Mouse (Mus musculus) forebrain, embryonic 10.5 days (tissue): ENCODE results near the gene Lmf2. TPM values are rescaled to one million over a fixed set of nuclear protein-coding genes. Genes with fewer than 3 reads are reported as not detected.

ENCODE experiments used
- DNase-seq: peaks from one replicate; pipeline ENCODE4 v3.0.0-alpha.2; 2017; ENCODE audit warnings: low spot score; ENCODE audit errors: extremely low spot score
- H3K27ac ChIP-seq: fragments of 300-500 bp; sonication (generic); 2 replicates; pipeline ENCODE4 v1.5.1; 2016; ENCODE audit warnings: mild to moderate bottlenecking
- H3K27me3 ChIP-seq: fragments of 300-500 bp; sonication (generic); 2 replicates; pipeline ENCODE4 v1.6.1; 2016; ENCODE audit warnings: mild to moderate bottlenecking; ENCODE audit not compliant: poor library complexity, severe bottlenecking
- H3K36me3 ChIP-seq: fragments of 300-500 bp; sonication (generic); replicated peaks from 2 replicates; pipeline ENCODE4 v1.6.1; 2016; ENCODE audit warnings: mild to moderate bottlenecking, moderate library complexity
- H3K4me1 ChIP-seq: fragments of 300-500 bp; sonication (generic); 2 replicates; pipeline ENCODE4 v1.6.1; 2016
- H3K4me3 ChIP-seq: fragments of 300-500 bp; sonication (generic); 2 replicates; pipeline ENCODE4 v1.5.1; 2016; ENCODE audit warnings: mild to moderate bottlenecking, moderate library complexity
- H3K9me3 ChIP-seq: fragments of 300-500 bp; sonication (generic); 2 replicates; pipeline ENCODE4 v1.6.1; 2016; ENCODE audit warnings: mild to moderate bottlenecking, moderate library complexity
- WGBS: fragments of 180-500 bp; shearing (Covaris S2); methylation state at CpG from one replicate; pipeline ENCODE4 v1.1.7; 2016; 5-methylcytosine and 5-hydroxymethylcytosine counted together
- polyA plus RNA-seq: library from polyadenylated mRNA; unstranded; fragments of >200 nt; fragmentation: Nextera tagmentation; extraction: Ambion mirVana; gene quantifications from 2 replicates; pipeline ENCODE4 v1.2.1, GENCODE M21; 2016

Gene Lmf2
- polyA plus RNA-seq, 1 experiment from 2014 or later = 48.6 TPM

GRCm38 (mm10) chr15:89358784-89359183 lies 3.3 kb upstream of the Lmf2 start:
- WGBS = 88% methylated on average over 3 of the region's 3 CpGs
- Histone ChIP-seq H3K27me3 (no peaks in the 10 kb centered on the region), H3K4me3 (no peak overlapping the region), H3K27ac (no peak overlapping the region), H3K4me1 (peaks cover 33% of the 10 kb centered on the region), H3K36me3 (peaks cover 64% of the 10 kb centered on the region), H3K9me3 (no peaks in the 10 kb centered on the region)
- DNase-seq = no peak

DNA sequence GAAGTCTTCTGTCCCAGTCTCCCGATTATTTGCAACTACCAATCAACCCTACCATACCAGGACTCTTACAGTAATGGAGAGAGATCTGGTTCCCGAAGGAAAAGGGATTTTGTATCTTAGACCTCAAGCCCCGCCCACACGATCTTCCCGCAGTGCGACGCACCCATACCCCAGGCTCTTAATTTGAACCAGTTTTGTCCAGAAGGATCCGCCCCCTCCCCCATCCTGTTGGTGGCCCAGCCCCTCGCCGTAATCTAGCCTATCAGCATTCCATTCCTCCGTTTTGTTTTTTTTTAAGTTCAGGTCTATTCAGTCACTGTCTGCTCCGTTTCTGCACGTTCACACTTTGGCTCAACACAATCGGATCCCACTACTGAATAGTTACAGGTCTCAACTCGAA lies 913 bp upstream of the Lmf2 start:
- Histone ChIP-seq H3K27ac (peak overlapping the region; percentile 95), H3K36me3 (peaks cover 64% of the 10 kb centered on the region), H3K9me3 (no peaks in the 10 kb centered on the region), H3K4me1 (peaks cover 35% of the 10 kb centered on the region), H3K27me3 (no peaks in the 10 kb centered on the region), H3K4me3 (peak overlapping the region; percentile 69)
- DNase-seq = peak; percentile 87
- WGBS = under 1% methylated on average over 15 of the region's 15 CpGs

DNA sequence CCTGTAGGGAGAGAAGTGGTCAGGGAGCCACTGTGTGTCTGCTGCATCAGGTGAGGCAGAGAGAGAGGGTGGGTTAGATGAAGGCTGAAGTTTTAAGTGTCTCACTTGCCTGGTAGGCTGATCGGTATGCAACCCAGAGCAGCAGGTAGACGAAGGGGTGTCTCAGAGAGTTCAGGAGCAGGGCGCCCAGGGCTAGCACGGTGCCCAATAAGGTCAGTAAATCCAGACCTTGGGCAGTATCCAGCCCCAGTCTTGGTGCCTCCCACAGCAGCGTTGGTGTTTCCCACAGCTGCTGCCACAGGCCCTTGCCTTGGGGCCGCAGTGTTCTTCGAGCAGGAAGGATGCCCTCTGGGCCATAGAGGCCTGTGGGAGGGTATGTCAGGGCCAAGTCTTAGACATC lies 1.0 kb downstream of the Lmf2 start:
- peak overlapping the region; percentile 69 for H3K4me3 ChIP-seq
- H3K4me1 ChIP-seq = peaks cover 35% of the 10 kb centered on the region
- H3K36me3 ChIP-seq = peaks cover 63% of the 10 kb centered on the region
- peak overlapping the region; percentile 95 for H3K27ac ChIP-seq
- no peaks in the 10 kb centered on the region for H3K9me3 ChIP-seq
- WGBS = 86% methylated on average over 7 of the region's 7 CpGs
- DNase-seq = no peak
- H3K27me3 ChIP-seq = no peaks in the 10 kb centered on the region

DNA sequence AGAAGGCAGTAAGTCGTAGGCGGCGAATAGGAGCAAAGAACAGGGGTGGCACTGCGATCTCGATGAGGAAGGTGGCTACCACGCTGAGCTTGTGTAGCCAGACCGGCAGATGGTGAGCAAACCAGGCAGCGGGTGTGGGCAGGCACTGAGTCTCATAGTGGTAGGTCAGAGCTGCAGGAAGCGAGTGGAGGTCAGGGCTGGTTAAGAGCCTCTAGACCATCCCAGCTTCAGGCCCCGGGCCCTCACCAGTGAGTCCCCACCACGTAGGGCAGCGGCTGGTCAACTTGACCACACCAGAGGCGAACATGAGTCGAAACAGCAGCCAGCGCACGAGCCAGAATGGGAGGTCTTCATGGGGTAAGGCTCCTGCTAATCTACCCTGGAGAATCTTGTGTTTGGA lies 1.6 kb downstream of the Lmf2 start:
- Histone ChIP-seq H3K27me3 (no peaks in the 10 kb centered on the region), H3K4me1 (peaks cover 35% of the 10 kb centered on the region), H3K9me3 (no peaks in the 10 kb centered on the region), H3K27ac (peak overlapping the region; percentile 95; the same call in 1 of the 2 replicates), H3K4me3 (peak overlapping the region; percentile 69), H3K36me3 (peaks cover 58% of the 10 kb centered on the region)
- DNase-seq = no peak
- 96% methylated on average over 16 of the region's 16 CpGs for WGBS

GRCm38 (mm10) chr15:89352795-89353194 lies 2.7 kb downstream of the Lmf2 start:
- H3K27me3 ChIP-seq = no peaks in the 10 kb centered on the region
- no peaks in the 10 kb centered on the region for H3K9me3 ChIP-seq
- no peak for DNase-seq
- peaks cover 30% of the 10 kb centered on the region for H3K4me1 ChIP-seq
- no peak overlapping the region for H3K4me3 ChIP-seq
- peaks cover 51% of the 10 kb centered on the region for H3K36me3 ChIP-seq
- WGBS = 94% methylated on average over 12 of the region's 12 CpGs
- H3K27ac ChIP-seq = no peak overlapping the region

DNA sequence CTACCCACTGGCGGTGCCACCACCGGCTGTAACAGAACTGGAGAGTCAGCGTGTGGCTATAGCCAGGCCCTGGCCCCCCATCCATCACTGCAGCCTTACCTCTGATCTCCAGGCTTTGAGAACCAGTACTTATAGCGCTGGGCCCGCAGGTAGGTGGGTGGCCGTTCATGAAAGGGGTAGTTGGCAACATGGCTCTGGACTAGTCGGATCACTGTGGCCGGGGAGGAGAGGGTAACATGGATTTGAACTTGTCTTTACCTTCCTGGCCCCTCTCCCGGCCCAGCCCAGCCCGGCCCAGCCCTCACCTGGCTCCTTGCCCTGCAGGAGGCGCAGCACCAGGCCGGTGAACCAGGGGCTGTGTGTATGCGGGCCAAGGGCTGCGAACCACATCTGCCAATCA lies 3.4 kb downstream of the Lmf2 start:
- Histone ChIP-seq H3K4me3 (no peak overlapping the region), H3K27ac (no peak overlapping the region), H3K9me3 (no peaks in the 10 kb centered on the region), H3K36me3 (peaks cover 49% of the 10 kb centered on the region), H3K27me3 (no peaks in the 10 kb centered on the region), H3K4me1 (peaks cover 22% of the 10 kb centered on the region)
- 97% methylated on average over 14 of the region's 14 CpGs for WGBS
- no peak for DNase-seq

DNA sequence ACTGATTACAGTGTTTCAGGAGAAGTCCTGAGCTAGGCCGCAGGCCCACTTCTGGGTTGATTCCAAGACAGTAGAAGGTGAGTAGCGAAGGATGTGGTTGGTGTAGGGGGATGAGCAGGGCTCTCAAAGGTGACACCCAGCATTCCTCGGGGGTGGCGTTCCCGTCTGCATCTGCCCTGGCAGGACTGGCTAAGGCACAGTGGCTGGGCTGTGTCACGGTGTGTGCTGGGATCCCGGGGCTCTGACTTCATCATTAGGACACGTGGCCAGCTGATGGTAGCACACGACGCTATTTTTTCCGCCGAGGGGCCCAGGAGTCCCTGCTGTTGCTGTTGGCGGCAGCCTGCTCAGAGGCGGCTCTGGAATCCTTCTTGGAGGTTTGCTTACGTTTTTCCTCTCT lies 4.2 kb downstream of the Lmf2 start:
- H3K4me1 ChIP-seq = peaks cover 18% of the 10 kb centered on the region
- H3K27ac ChIP-seq = no peak overlapping the region
- no peak overlapping the region for H3K4me3 ChIP-seq
- WGBS = 90% methylated on average over 15 of the region's 15 CpGs
- H3K36me3 ChIP-seq = peaks cover 49% of the 10 kb centered on the region
- no peak for DNase-seq
- H3K9me3 ChIP-seq = no peaks in the 10 kb centered on the region
- no peaks in the 10 kb centered on the region for H3K27me3 ChIP-seq

GRCm38 (mm10) chr15:89350447-89350846 lies 5.0 kb downstream of the Lmf2 start:
- Histone ChIP-seq H3K27ac (no peak overlapping the region), H3K9me3 (no peaks in the 10 kb centered on the region), H3K36me3 (peaks cover 49% of the 10 kb centered on the region), H3K4me1 (peaks cover 18% of the 10 kb centered on the region), H3K27me3 (no peaks in the 10 kb centered on the region), H3K4me3 (no peak overlapping the region)
- WGBS = 91% methylated on average over 5 of the region's 5 CpGs
- DNase-seq = no peak

- no peak overlapping the region for H3K4me3 ChIP-seq
- H3K9me3 ChIP-seq = no peaks in the 10 kb centered on the region
- no peak overlapping the region for H3K27ac ChIP-seq
- no peaks in the 10 kb centered on the region for H3K36me3 ChIP-seq
- no peaks in the 10 kb centered on the region for H3K27me3 ChIP-seq
- WGBS = 93% methylated on average over 3 of the region's 3 CpGs
- no peaks in the 10 kb centered on the region for H3K4me1 ChIP-seq
- DNase-seq = no peak
Observed at GRCm38 (mm10) chr15:89343325-89343724, 12.1 kb downstream of the Lmf2 start.

GRCm38 (mm10) chr15:89341678-89342077 lies 13.8 kb downstream of the Lmf2 start:
- no peaks in the 10 kb centered on the region for H3K9me3 ChIP-seq
- no peak overlapping the region for H3K27ac ChIP-seq
- H3K4me3 ChIP-seq = no peak overlapping the region
- no peaks in the 10 kb centered on the region for H3K27me3 ChIP-seq
- DNase-seq = no peak
- WGBS = 51% methylated on average over 1 of the region's 1 CpGs
- H3K36me3 ChIP-seq = no peaks in the 10 kb centered on the region
- H3K4me1 ChIP-seq = no peaks in the 10 kb centered on the region

DNA sequence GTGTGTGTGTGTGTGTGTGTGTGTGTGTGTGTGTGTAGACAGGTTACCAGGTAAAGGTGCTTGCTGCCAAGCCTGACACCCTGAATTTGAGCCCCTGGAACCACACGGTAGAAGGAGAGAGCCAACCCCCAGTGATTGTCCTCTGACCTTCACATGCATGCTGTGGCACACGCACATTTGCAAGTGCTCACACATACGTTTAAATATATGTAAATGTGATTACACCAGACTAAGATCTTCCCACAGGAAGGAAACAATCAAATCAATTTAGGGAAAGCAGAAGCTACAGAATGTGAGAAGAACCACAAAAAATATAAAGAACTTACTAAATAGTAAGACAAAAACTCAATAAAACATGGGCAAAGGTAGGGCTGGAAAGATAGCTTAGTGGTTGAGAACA lies 15.3 kb downstream of the Lmf2 start:
- Histone ChIP-seq H3K4me1 (no peaks in the 10 kb centered on the region), H3K27me3 (no peaks in the 10 kb centered on the region), H3K27ac (no peak overlapping the region), H3K4me3 (no peak overlapping the region), H3K36me3 (no peaks in the 10 kb centered on the region), H3K9me3 (no peaks in the 10 kb centered on the region)
- 87% methylated on average over 3 of the region's 3 CpGs for WGBS
- DNase-seq = no peak

DNA sequence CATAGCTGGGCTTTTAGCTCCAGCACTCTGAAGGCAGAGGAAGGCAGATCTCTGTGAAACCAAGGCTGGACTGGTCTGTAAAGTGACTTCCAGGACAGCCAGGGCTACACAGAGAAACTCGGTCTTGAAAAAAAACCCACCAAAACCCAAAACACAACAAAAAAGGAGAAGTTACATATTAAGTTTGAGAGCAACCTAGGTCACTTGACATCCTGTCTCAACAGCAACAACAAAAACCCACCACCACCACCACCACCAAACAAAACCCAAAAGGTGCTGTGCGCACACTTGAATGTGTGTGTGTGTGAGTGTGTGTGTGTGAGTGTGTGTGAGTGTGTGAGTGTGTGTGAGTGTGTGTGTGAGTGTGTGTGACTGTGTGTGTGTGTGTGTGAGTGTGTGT lies 15.8 kb downstream of the Lmf2 start:
- Histone ChIP-seq H3K27ac (no peak overlapping the region), H3K27me3 (no peaks in the 10 kb centered on the region), H3K36me3 (no peaks in the 10 kb centered on the region), H3K4me3 (no peak overlapping the region), H3K9me3 (no peaks in the 10 kb centered on the region), H3K4me1 (no peaks in the 10 kb centered on the region)
- 92% methylated on average over 2 of the region's 2 CpGs for WGBS
- DNase-seq = no peak

DNA sequence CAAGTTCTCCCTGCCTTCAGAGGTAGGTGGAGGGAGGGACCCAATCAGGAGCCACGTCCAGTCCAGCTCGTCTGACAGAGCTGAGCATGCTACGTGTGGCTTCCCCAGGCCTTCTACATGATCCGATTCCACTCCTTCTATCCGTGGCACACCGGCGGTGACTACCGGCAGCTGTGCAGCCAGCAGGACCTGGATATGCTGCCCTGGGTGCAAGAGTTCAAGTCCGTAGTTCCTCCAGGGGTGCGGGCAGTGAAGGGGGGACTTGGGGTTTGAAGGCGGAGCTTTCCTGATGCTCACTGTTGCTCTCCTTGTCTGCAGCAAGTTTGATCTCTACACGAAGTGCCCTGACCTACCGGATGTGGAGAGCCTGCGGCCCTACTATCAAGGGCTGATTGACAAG lies 19.0 kb downstream of the Lmf2 start:
- Histone ChIP-seq H3K27me3 (no peaks in the 10 kb centered on the region), H3K36me3 (no peaks in the 10 kb centered on the region), H3K9me3 (no peaks in the 10 kb centered on the region), H3K4me3 (no peak overlapping the region), H3K27ac (no peak overlapping the region), H3K4me1 (no peaks in the 10 kb centered on the region)
- WGBS = 87% methylated on average over 14 of the region's 14 CpGs
- DNase-seq = no peak
